Mouse (Mus musculus) embryo, embryonic 10.5 days (tissue): ENCODE results near the gene Tspan8.

Source experiments
- DNase-seq: peaks from one replicate; pipeline ENCODE4 v3.0.0-alpha.2; 2015; ENCODE audit warnings: low spot score

Gene Tspan8

GRCm38 (mm10) chr10:115834017-115834416, 17.4 kb downstream of the Tspan8 start:
- DNase-seq: no peak

DNA sequence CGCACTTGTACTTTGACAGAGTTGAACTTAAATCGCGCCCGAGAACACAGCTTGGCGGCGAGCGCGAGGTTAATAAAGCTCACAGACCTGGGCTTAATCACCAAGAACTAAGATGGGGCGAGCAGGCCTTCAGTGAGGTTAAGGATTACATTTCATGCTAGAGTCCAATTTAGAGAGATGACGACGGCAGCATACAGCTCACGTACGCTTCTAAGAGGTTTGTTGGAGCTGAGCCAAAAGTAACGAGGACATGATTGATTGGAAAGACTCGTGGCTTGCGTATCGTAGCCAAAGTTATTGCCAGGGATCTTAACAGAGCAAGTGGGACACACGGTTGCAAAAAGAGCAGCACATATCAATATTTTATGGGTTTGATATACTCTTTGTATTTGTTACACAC, 30.3 kb downstream of the Tspan8 start:
- DNase-seq: peak; percentile 50

DNA sequence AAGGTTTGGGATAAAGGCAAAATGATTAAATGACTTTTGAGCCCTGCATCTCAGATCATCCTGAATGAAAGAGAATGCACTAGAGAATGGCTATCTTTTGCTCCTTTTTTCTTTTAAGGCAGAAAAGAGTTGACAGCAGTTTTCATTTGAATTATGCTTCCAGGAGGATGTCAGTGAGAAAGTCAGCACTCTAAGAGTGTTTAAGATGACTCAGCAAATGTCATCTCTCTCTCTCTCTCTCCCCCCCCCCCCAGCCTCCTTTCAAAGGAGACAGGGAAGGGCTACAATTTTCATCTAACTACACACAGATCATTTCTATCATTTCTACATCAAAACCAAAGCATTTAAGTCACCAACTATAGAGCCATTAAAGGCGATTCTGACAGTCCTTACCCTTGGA, 31.9 kb downstream of the Tspan8 start:
- DNase-seq: no peak

DNA sequence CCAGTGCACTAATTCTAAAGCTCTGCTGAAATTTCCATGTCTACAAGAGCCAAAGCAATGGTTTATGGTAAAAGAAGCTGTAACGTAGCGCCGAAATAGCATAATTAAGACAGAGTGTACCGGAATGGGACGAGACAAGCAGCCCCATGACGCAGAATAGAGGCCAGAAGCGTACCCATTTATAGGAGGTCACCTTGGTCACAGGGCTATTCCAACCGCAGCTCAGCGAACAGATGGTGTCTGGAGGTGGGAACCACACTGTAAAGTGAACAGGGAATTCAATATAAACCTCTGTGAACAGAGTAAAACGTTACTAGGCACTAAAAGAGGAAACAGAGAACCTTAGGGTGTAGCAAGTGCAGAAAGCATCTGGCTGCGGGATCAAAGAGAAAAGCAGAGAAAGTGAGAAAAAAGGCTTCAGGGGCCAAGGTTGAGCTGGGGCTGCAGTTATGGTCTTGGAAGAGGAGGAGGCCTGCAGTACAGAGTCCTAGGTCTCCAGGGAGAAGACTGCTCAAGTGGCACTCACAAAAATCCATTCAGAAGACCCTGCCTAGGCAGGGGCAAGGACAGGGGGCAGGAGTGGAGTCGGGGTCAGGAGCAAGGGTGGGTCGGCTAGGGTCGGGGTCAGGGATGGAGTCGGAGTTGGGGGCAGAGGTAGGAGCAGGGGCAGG, 43.7 kb downstream of the Tspan8 start:
- DNase-seq: no peak

DNA sequence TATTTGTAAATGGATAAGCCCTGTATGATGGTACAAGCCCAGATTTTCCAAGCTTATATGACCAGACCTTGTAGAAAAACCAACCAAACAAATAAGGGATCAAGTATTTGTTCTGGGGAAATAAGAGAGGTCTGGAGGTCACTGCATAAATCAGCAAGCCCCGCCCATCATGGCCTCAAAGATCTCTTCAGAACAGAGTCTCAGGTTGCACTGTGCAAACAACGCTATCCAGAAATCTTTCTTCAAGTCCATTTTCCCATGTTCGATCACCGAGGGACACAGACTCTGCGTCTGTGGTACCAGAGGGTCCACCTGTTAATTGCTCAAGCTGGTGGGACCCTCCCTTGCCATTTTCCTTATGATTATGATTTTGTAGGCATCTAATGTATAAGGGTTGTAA, 45.3 kb downstream of the Tspan8 start:
- peak; percentile 60 for DNase-seq

GRCm38 (mm10) chr10:115882757-115883156, 66.1 kb downstream of the Tspan8 start:
- no peak for DNase-seq

DNA sequence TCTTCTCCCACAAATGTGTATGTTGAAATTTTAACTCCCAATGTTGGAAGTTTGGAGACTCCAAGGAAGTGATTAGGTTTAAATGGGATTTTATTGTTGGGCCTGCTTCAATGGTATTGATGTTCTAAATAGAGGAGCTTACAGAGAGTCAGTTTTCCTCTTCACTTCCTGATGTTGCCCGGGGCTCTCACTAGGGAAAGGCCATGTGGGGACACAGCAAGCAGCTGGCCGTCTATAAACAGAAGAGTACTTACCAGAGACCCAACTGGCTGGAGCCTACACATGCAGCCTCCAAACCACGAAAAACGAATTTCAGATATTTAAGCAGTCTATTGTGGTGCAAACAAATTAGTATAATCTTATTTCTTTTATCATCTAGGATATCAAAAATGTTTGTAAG, 75.3 kb downstream of the Tspan8 start:
- no peak for DNase-seq

DNA sequence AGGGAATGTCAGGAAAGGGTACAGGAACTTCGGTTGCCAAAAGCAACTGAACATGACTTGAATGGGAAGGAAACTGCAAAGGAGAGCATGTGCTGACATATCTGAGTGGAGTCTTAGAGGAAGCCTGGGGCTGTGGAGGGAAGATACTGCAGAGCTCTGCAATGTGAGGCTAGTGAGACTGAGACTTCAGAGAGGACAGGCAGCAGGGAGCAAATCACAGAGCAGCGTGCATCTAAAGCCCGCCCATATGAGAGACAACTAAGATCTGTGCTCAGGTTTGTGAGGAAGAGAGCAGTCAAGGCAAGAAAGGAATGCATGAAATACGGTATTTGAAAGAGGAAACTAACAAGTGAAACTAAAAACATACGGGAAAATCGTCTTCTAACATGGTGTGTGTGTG, 76.3 kb downstream of the Tspan8 start:
- DNase-seq: no peak

DNA sequence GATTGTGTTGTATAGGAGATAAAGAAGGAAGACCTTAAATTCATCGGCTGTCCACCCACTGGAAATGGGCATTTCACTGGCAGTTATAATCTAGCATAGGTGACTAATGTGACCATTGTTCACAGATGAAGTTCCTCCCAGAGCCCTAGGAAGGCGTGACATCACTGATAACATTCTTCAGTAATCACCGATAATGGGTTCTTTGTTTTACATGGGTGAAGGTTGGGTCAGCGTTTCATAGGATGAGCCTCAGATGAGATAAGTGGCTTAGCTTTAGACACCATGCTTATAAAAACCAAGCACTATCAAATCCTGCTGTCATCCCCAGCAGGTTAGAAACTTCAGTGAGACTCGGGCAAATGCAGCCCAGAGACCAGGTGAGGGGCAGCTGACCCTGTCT, 77.4 kb downstream of the Tspan8 start:
- DNase-seq: no peak

DNA sequence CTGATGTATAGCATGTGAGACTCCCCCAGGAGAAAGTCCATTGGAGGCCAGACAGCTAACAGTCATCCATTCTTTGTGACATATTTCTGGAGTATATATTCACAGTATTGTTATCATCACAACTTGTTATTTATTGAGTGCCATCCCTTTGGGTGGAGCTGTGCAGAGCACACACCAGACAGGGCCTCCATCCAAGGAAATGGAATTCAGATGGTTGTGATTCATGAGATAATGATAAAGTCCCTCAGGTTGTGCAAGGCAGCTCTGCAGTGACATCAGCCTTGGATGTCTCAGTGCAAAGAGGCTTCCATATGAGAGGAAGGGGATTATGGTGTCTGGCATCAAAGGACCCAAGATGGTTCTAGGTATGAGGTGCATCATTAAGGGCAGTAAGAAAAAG, 80.1 kb downstream of the Tspan8 start:
- DNase-seq: no peak

- no peak for DNase-seq
These were observed 80.6 kb downstream of the Tspan8 start for GRCm38 (mm10) chr10:115897235-115897634.
